In genomic region chr10:41208860-41209377, GRCm38 (mm10) we compare ENCODE assay signal across 9 mouse cellular contexts.
DNase-seq lines count a peak whose midpoint lies in the region; ATAC-seq and TF ChIP-seq lines count a peak whose summit lies in the region.
"Had no signal": no experiment of that assay in that cellular context is flagged by ENCODE, and none has a peak within 500 bp of the region (broad histone marks: within the 10 kb centered on the region; RNA-seq: fewer than 3 reads in every experiment).

No protein-coding gene starts in this region.

- H3K36me3 ChIP-seq in neural tube, embryonic 13.5 days = no peaks in the 10 kb centered on the region
- H3K36me3 ChIP-seq in liver, embryonic 14.5 days (replicated peaks; ENCODE audit: control insufficient read depth, insufficient read depth, low read depth) = no peaks in the 10 kb centered on the region
- no peaks in the 10 kb centered on the region for H3K36me3 ChIP-seq in stomach, embryonic 15.5 days
- no peaks in the 10 kb centered on the region for H3K36me3 ChIP-seq in kidney, adult 2 months (ENCODE audit: control insufficient read depth, insufficient read depth, low read length)
- H3K36me3 ChIP-seq: embryonic facial prominence, embryonic 15.5 days had no signal

- TF ChIP-seq CTCF in liver, embryonic 14.5 days (IDR thresholded peaks at IDR 0.05; ENCODE audit: low read depth) = no peak
- TF ChIP-seq CTCF in kidney, adult 2 months (conservative IDR thresholded peaks at IDR 0.05; ENCODE audit: insufficient read depth, insufficient read length, low read depth, low read length) = no peak

- no peak overlapping the region for H3K4me2 ChIP-seq in neural tube, embryonic 13.5 days
- peak overlapping the region; percentile 67 for H3K4me2 ChIP-seq in liver, embryonic 14.5 days (ENCODE audit: low read depth)
- H3K4me2 ChIP-seq in stomach, embryonic 15.5 days = no peak overlapping the region
- H3K4me2 ChIP-seq: embryonic facial prominence, embryonic 15.5 days had no signal

- H3K27me3 ChIP-seq in neural tube, embryonic 13.5 days = 0 out of 2 replicates have a peak, but pooled peaks cover 2% of the 10 kb centered on the region
- no peaks in the 10 kb centered on the region for H3K27me3 ChIP-seq in liver, embryonic 14.5 days (ENCODE audit: control insufficient read depth, insufficient read depth, low read length)
- H3K27me3 ChIP-seq in stomach, embryonic 15.5 days (replicated peaks) = no peaks in the 10 kb centered on the region
- H3K27me3 ChIP-seq in kidney, adult 2 months (replicated peaks; ENCODE audit: control insufficient read depth, insufficient read depth, low read length) = no peaks in the 10 kb centered on the region
- H3K27me3 ChIP-seq: embryonic facial prominence, embryonic 15.5 days had no signal

- no peaks in the 10 kb centered on the region for H3K9me3 ChIP-seq in neural tube, embryonic 13.5 days
- H3K9me3 ChIP-seq in liver, embryonic 14.5 days (ENCODE audit: control insufficient read depth, low read length) = no peaks in the 10 kb centered on the region
- H3K9me3 ChIP-seq in stomach, embryonic 15.5 days = no peaks in the 10 kb centered on the region
- H3K9me3 ChIP-seq: embryonic facial prominence, embryonic 15.5 days had no signal

- TF ChIP-seq EP300 in liver, embryonic 14.5 days (IDR thresholded peaks at IDR 0.05; ENCODE audit: low read depth) = peak; percentile 96

- WGBS in neural tube, embryonic 13.5 days = 70% methylated on average over 6 of the region's 6 CpGs
- 18% methylated on average over 6 of the region's 6 CpGs for WGBS in liver, embryonic 14.5 days (ENCODE audit: insufficient replicate concordance)
- WGBS in stomach, embryonic 15.5 days = 56% methylated on average over 6 of the region's 6 CpGs
- 84% methylated on average over 6 of the region's 6 CpGs for WGBS in kidney, adult 2 months

- no peak for TF ChIP-seq POLR2A in kidney, adult 2 months (IDR thresholded peaks at IDR 0.05; ENCODE audit: low read depth, low read length)

- no peak overlapping the region for H3K4me3 ChIP-seq in neural tube, embryonic 13.5 days
- H3K4me3 ChIP-seq in liver, embryonic 14.5 days (ENCODE audit: insufficient read depth in 1 of 2, low read depth in 2 of 2, low read length in 2 of 2) = no peak overlapping the region
- H3K4me3 ChIP-seq in stomach, embryonic 15.5 days (replicated peaks) = no peak overlapping the region
- H3K4me3 ChIP-seq in kidney, adult 2 months (ENCODE audit: insufficient read depth, low read depth, low read length) = no peak overlapping the region
- H3K4me3 ChIP-seq: embryonic facial prominence, embryonic 15.5 days had no signal

- DNase-seq in neural tube, embryonic 10.5 days (ENCODE audit: extremely low spot score, low spot score) = no peak
- peak; percentile 89 for DNase-seq in c-Kit-positive CD71-positive TER-119-positive erythroid progenitor cells, embryonic 14.5 days (ENCODE audit: low spot score)
- DNase-seq in liver, embryonic 14.5 days (ENCODE audit: low read depth in 3 of 3, low spot score in 3 of 3) = peak; percentile 91 to 96 (median 93)
- no peak for DNase-seq in kidney, adult 2 months
- no peak for DNase-seq in lung, postnatal 36 days
- DNase-seq in natural killer cell, adult 2 months (ENCODE audit: low spot score in 2 of 2) = no peak

- H3K9ac ChIP-seq in neural tube, embryonic 13.5 days = no peak overlapping the region
- peak overlapping the region; percentile 57 for H3K9ac ChIP-seq in liver, embryonic 14.5 days (replicated peaks)
- H3K9ac ChIP-seq in stomach, embryonic 15.5 days = no peak overlapping the region
- H3K9ac ChIP-seq: embryonic facial prominence, embryonic 15.5 days had no signal

- no peaks in the 10 kb centered on the region for H3K4me1 ChIP-seq in neural tube, embryonic 13.5 days (replicated peaks)
- H3K4me1 ChIP-seq in liver, embryonic 14.5 days (replicated peaks; ENCODE audit: control insufficient read depth in 2 of 2, insufficient read depth in 2 of 2, low read length in 1 of 2) = peaks cover 75 to 78% of the 10 kb centered on the region in 2 experiments
- no peaks in the 10 kb centered on the region for H3K4me1 ChIP-seq in stomach, embryonic 15.5 days
- no peaks in the 10 kb centered on the region for H3K4me1 ChIP-seq in kidney, adult 2 months (ENCODE audit: control insufficient read depth, insufficient read depth, low read length)
- H3K4me1 ChIP-seq: embryonic facial prominence, embryonic 15.5 days had no signal

- ATAC-seq in neural tube, embryonic 13.5 days (ENCODE audit: low read depth) = peak; percentile 50; the same call in 1 of the 2 replicates
- peak; percentile 78 for ATAC-seq in liver, embryonic 14.5 days (ENCODE audit: insufficient read depth)
- peak; percentile 83; the same call in 1 of the 2 replicates for ATAC-seq in stomach, embryonic 15.5 days (ENCODE audit: insufficient read depth, low FRiP score, low read depth)

- H3K27ac ChIP-seq in neural tube, embryonic 13.5 days (replicated peaks) = no peak overlapping the region
- H3K27ac ChIP-seq in liver, embryonic 14.5 days = peak overlapping the region; percentile 100
- no peak overlapping the region for H3K27ac ChIP-seq in stomach, embryonic 15.5 days
- no peak overlapping the region for H3K27ac ChIP-seq in kidney, adult 2 months (ENCODE audit: insufficient read depth, low read depth, low read length)
- H3K27ac ChIP-seq: embryonic facial prominence, embryonic 15.5 days had no signal

Comparison
In these comparisons a context has a peak if more than half of its experiments do, and no peak if none do; other contexts are left out.
1. DNase-seq: peak in c-Kit-positive CD71-positive TER-119-positive erythroid progenitor cells, embryonic 14.5 days (single experiment) and liver, embryonic 14.5 days (3 of 3); none in neural tube, embryonic 10.5 days (single experiment), kidney, adult 2 months (single experiment), lung, postnatal 36 days (single experiment) and natural killer cell, adult 2 months (0 of 2).
2. Peak in every context shown above with its lines, with median percentiles within 50 percentile points of each other: ATAC-seq.